Mouse (Mus musculus): ENCODE measurements at regions not wholly inside any gene's neighbourhood (a gene's known extent, or its start where the extent isn't known, plus 50 kb on each side); places are given as distances from the start of the nearest gene placed in this dataset.

DNA sequence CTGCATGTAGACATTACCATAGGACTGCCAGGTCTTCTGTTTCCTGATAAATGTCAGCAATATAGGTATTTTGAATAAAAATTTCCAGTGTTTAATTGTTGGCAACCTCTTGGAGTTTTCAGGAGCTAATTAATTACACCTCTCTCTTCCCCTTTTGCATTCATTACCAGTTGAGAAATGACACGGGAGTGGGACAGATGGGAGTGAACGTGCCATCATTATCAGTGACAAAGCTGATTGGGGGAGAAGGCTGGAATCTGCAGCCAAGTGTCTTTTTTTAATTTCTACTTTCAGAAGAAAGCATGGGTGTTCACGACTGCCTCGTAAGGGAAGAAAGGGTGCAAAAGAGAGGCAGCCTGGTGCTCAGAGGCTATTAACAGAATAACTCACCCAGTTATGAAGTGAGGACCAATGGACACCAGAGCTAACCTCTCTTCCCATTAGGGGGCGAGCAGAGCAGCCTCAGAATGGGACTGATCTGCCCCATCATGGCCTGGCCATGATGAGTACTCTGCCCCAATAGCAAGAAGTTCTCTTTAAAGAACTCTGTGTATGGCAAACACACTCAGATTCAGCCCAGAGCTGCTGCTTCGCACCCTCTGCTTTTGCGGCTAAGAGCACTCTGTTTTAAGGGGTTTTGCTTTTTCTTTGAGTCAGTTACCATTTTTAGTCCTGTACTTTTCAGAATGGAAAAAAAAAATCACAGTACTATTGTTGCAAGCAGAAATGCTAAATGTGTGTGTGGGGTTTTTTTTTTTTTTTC is 55.1 kb upstream of the Spdl1 start:
- TF ChIP-seq CTCF (IDR thresholded peaks at IDR 0.05; ENCODE audit: low read depth) (no peak), EP300 (IDR thresholded peaks at IDR 0.05; ENCODE audit: low read depth) (no peak)
